In the genomic region with DNA sequence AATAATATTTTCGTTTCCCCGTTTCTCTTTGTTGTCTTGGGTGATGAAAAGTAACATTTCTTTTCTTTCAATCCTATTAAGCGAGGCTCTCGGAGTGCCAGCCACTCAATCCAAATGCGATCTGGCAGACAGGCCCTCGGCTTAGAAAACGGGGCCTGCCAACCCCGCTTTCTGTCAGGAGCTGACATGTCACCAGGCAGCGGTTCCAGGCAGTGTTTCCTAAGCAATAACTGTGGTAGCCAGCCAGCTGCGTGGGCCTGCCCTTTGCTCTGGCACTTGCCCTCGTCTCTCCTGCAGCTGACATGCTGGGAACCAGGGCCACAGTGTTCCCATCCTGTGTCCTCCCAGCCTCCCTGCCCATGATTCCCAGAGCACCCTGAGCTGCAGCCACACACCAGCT, we compare ENCODE assay signal across 13 mouse cellular contexts.
DNase-seq lines count a peak whose midpoint lies in the region.
"Had no signal": no experiment of that assay in that cellular context is flagged by ENCODE, and none has a peak within 500 bp of the region (broad histone marks: within the 10 kb centered on the region; RNA-seq: fewer than 3 reads in every experiment).

No protein-coding gene starts in this region.

- peaks cover 17% of the 10 kb centered on the region for H3K36me3 ChIP-seq in hindbrain, embryonic 10.5 days
- H3K36me3 ChIP-seq: embryonic facial prominence, embryonic 12.5 days; G1E; heart, embryonic 15.5 days had no signal

- WGBS in hindbrain, embryonic 10.5 days, result 57% methylated on average over 11 of the region's 11 CpGs

- no peak overlapping the region for H3K4me3 ChIP-seq in hindbrain, embryonic 10.5 days
- H3K4me3 ChIP-seq: embryonic facial prominence, embryonic 12.5 days; heart, embryonic 15.5 days had no signal

- no peaks in the 10 kb centered on the region for H3K9me3 ChIP-seq in hindbrain, embryonic 10.5 days
- H3K9me3 ChIP-seq: embryonic facial prominence, embryonic 12.5 days; heart, embryonic 15.5 days had no signal

- H3K4me1 ChIP-seq in hindbrain, embryonic 10.5 days (replicated peaks), result peaks cover 68% of the 10 kb centered on the region

- peak overlapping the region; percentile 79 for H3K27ac ChIP-seq in hindbrain, embryonic 10.5 days
- H3K27ac ChIP-seq: embryonic facial prominence, embryonic 12.5 days; heart, embryonic 15.5 days had no signal

- DNase-seq in lung, postnatal 14 days, result peak; percentile 14
- no peak for DNase-seq in lung, postnatal 10 days
- DNase-seq in fat pad, adult 2 months (ENCODE audit: extremely low read depth, low read depth, low spot score), result peak; percentile 77
- DNase-seq in hindbrain, embryonic 10.5 days (ENCODE audit: low spot score), result peak; percentile 34
- peak; percentile 70 for DNase-seq in retina, embryonic 14.5 days (ENCODE audit: low spot score)
- DNase-seq in B cell, adult 2 months, result no peak
- DNase-seq in frontal cortex, postnatal 25 days (ENCODE audit: low spot score in 2 of 2), result no peak
- DNase-seq: kidney, adult 8-10 months; right cerebral cortex, postnatal 25 days; thymus, postnatal 4 days had no signal

- H3K27me3 ChIP-seq in hindbrain, embryonic 10.5 days (ENCODE audit: insufficient read depth, poor library complexity, severe bottlenecking), result no peaks in the 10 kb centered on the region
- H3K27me3 ChIP-seq: embryonic facial prominence, embryonic 12.5 days; heart, embryonic 15.5 days had no signal

Comparison
In these comparisons a context has a peak if more than half of its experiments do, and no peak if none do; other contexts are left out.
1. DNase-seq: peak in lung, postnatal 14 days (single experiment), fat pad, adult 2 months (single experiment), hindbrain, embryonic 10.5 days (single experiment) and retina, embryonic 14.5 days (single experiment); none in lung, postnatal 10 days (single experiment), B cell, adult 2 months (0 of 2) and frontal cortex, postnatal 25 days (0 of 2).